Mouse (Mus musculus) ES-Bruce4 (cell line): ENCODE results near the gene Cd300ld2. TPM values are rescaled to one million over a fixed set of nuclear protein-coding genes. Genes with fewer than 3 reads are reported as not detected.
"Not testable (repeated sequence)": the region's sequence is repeated elsewhere in the genome, so short reads cannot be mapped to it uniquely, and the experiment has no call there.

Experiments used
- H3K27ac ChIP-seq: 2 replicates; pipeline ENCODE4 v1.5.1; 2012; ENCODE audit warnings: low read length, inconsistent platforms; ENCODE audit not compliant: insufficient read depth
- H3K27me3 ChIP-seq: 2 replicates; pipeline ENCODE4 v1.6.1; 2012; ENCODE audit warnings: mild to moderate bottlenecking, low read length, inconsistent platforms; ENCODE audit not compliant: control insufficient read depth, poor library complexity, insufficient read depth, severe bottlenecking
- H3K36me3 ChIP-seq: 2 replicates; pipeline ENCODE4 v1.6.1; 2012; ENCODE audit warnings: inconsistent platforms, mild to moderate bottlenecking, low read length, moderate library complexity; ENCODE audit not compliant: control insufficient read depth, poor library complexity, insufficient read depth, severe bottlenecking
- H3K4me1 ChIP-seq: one replicate; pipeline ENCODE4 v1.8.1; 2011; ENCODE audit warnings: low read length; ENCODE audit not compliant: control insufficient read depth, insufficient read depth
- H3K4me3 ChIP-seq: 2 replicates; pipeline ENCODE4 v1.5.1; 2011; ENCODE audit warnings: low read depth, mild to moderate bottlenecking, low read length
- H3K9ac ChIP-seq: 2 replicates; pipeline ENCODE4 v1.6.1; 2012; ENCODE audit warnings: low read depth, mild to moderate bottlenecking, inconsistent platforms; ENCODE audit not compliant: poor library complexity, severe bottlenecking
- H3K9me3 ChIP-seq: replicated peaks from 2 replicates; pipeline ENCODE4 v1.6.1; 2012; ENCODE audit warnings: mild to moderate bottlenecking, low read length, inconsistent platforms; ENCODE audit not compliant: control insufficient read depth, poor library complexity, insufficient read depth, severe bottlenecking
- CTCF ChIP-seq: IDR thresholded peaks from one replicate; pipeline ENCODE4 v1.8.1; 2011; ENCODE audit warnings: low read depth, low read length
- EP300 ChIP-seq: IDR thresholded peaks from 2 replicates; pipeline ENCODE4 v1.6.1; 2011; ENCODE audit warnings: low read depth, low read length; ENCODE audit not compliant: insufficient read depth
- POLR2A ChIP-seq: IDR thresholded peaks from one replicate; pipeline ENCODE4 v1.8.1; 2011; ENCODE audit warnings: low read length; ENCODE audit not compliant: insufficient read depth
- polyA plus RNA-seq: library from polyadenylated mRNA; stranded (reverse); fragments of >200 nt; gene quantifications from 2 replicates; pipeline ENCODE4 v1.2.4, GENCODE M21; 2011; ENCODE audit warnings: low read depth; ENCODE audit not compliant: missing spikeins, insufficient read depth, insufficient read length

Gene Cd300ld2
- polyA plus RNA-seq = not detected in 2 replicates

DNA sequence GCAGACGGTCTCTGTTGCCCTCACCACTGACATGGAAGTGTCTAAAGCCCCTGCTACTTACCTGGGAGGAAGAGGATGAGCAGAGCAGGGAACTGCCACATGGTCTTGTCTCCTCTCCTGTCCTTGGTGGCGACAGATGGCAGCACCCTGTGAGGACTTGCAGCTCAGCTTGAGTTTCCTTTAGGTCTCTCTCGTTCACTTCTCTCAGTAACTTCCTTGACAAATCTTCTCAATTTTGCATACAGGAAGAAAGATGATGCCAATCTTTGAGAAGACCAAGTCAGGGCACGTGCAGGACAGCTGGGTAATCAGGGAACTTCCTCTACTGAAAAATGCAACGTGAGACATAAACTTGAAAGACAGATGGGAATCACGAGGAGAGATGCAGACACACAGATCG is at the start of gene Cd300ld2:
Gene Cd300ld2 (minus strand): TSS at position 101 of the 400 bp plus-strand sequence.
- not testable (repeated sequence) for H3K9me3 ChIP-seq, H3K36me3 ChIP-seq, H3K27ac ChIP-seq, H3K4me1 ChIP-seq, H3K27me3 ChIP-seq, H3K9ac ChIP-seq, H3K4me3 ChIP-seq

DNA sequence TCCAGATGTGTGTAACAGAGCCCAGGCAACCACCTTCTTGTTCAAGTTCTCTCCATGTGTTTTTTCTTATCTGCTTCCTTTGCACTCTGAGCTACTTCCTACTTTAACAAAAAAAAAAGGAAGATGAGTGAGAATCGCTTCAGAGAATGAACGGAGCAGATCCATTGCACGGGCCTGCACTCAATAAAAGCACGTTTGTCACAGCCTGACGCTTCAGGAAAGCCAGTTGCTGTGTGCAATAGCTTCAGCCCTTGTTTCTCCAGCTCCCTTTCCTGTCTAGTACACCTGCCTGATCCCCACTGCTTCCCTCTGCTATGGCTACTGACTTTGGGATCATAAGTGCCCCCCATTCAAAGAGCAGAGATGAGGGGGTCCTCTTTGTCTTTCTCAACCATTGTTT is 46.1 kb upstream of the Cd300ld2 start, which contains the start of gene Cd300e:
Gene Cd300e (minus strand): TSS at position 101 of the 400 bp plus-strand sequence.
- Histone ChIP-seq H3K4me3 (no peak within 1 kb of the TSS), H3K9ac (no peak within 1 kb of the TSS), H3K27me3 (no peaks in the 10 kb centered on the region), H3K36me3 (no peaks in the 10 kb centered on the region), H3K27ac (no peak within 1 kb of the TSS), H3K9me3 (no peaks in the 10 kb centered on the region), H3K4me1 (no peaks in the 10 kb centered on the region)
- no peak for TF ChIP-seq EP300

DNA sequence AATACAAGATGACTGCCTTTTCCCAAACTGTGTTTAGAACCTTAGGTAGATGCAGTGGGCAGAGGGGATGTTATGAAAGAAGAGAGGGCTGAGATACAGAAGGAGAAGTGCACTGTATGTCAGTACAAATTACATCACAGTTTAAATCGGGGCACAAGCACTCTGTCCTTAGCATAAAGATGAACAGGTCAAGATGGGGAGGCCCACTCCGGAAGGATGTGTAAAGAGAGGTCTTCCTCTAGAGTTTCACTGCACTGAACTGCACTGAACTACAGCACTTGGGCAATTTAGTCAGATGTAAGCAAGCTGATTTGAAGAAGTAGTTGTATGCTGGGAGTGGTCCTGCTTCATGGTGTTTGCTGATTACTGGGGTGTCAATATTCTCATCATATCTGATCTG is 43.8 kb upstream of the Cd300ld2 start:
- no peak for TF ChIP-seq CTCF
- no peak for TF ChIP-seq POLR2A
- no peak for TF ChIP-seq EP300

DNA sequence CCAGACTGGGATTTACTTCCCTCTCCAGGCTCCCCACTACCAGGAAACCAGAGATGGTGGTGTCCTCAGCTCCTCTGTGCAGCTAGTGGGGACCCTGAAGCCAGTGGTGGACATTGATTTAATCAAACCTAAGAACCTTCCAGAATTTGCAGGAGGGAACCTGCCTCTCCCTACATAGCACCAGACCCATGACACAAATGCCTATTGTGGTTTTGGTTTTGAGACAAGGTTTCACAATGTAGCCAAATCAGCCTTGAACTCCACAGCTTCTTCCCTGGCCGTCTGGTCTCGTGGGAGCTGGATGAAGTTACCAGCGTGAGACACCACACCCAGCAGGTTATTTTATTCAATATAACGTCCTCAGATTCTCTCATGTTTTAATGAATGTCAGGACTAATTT is 42.7 kb upstream of the Cd300ld2 start:
- no peaks in the 10 kb centered on the region for H3K27me3 ChIP-seq
- no peak overlapping the region for H3K9ac ChIP-seq
- H3K4me3 ChIP-seq = no peak overlapping the region
- no peaks in the 10 kb centered on the region for H3K4me1 ChIP-seq
- H3K27ac ChIP-seq = no peak overlapping the region
- no peaks in the 10 kb centered on the region for H3K9me3 ChIP-seq
- no peaks in the 10 kb centered on the region for H3K36me3 ChIP-seq
- TF ChIP-seq EP300 (no peak), POLR2A (no peak), CTCF (no peak)

More for the DNA sequence above, 43.8 kb upstream of the Cd300ld2 start:
- Histone ChIP-seq H3K4me3 (no peak overlapping the region), H3K4me1 (no peaks in the 10 kb centered on the region), H3K9ac (no peak overlapping the region), H3K27me3 (no peaks in the 10 kb centered on the region), H3K36me3 (no peaks in the 10 kb centered on the region), H3K27ac (no peak overlapping the region), H3K9me3 (no peaks in the 10 kb centered on the region)

GRCm38 (mm10) chr11:115054537-115054936 is 38.5 kb upstream of the Cd300ld2 start:
- Histone ChIP-seq H3K27me3 (no peaks in the 10 kb centered on the region), H3K36me3 (no peaks in the 10 kb centered on the region), H3K9ac (no peak overlapping the region), H3K9me3 (no peaks in the 10 kb centered on the region), H3K4me1 (no peaks in the 10 kb centered on the region), H3K27ac (no peak overlapping the region), H3K4me3 (no peak overlapping the region)
- no peak for TF ChIP-seq POLR2A
- TF ChIP-seq CTCF = no peak
- TF ChIP-seq EP300 = no peak

GRCm38 (mm10) chr11:115052991-115053390 is 37.0 kb upstream of the Cd300ld2 start:
- Histone ChIP-seq H3K27ac (no peak overlapping the region; the same call in 1 of the 2 replicates), H3K36me3 (no peaks in the 10 kb centered on the region), H3K27me3 (no peaks in the 10 kb centered on the region), H3K4me1 (no peaks in the 10 kb centered on the region), H3K4me3 (no peak overlapping the region), H3K9me3 (no peaks in the 10 kb centered on the region), H3K9ac (no peak overlapping the region)
- no peak for TF ChIP-seq POLR2A
- peak; percentile 64; the same call in 1 of the 2 replicates for TF ChIP-seq EP300

- Histone ChIP-seq H3K4me3 (no peak overlapping the region), H3K9ac (no peak overlapping the region), H3K36me3 (no peaks in the 10 kb centered on the region), H3K4me1 (no peaks in the 10 kb centered on the region), H3K27ac (no peak overlapping the region), H3K9me3 (no peaks in the 10 kb centered on the region), H3K27me3 (no peaks in the 10 kb centered on the region)
- TF ChIP-seq CTCF (no peak), POLR2A (no peak), EP300 (no peak)
Measured at GRCm38 (mm10) chr11:115052206-115052605, 36.2 kb upstream of the Cd300ld2 start.
